Mouse (Mus musculus) MEL (cell line): ENCODE data around the gene Mroh9. TPM values are rescaled to one million over a fixed set of nuclear protein-coding genes. Genes with fewer than 3 reads are reported as not detected.

Experiments used
- DNase-seq: peaks from one replicate; pipeline ENCODE4 v3.0.0; 2011; ENCODE audit warnings: low read depth, low spot score
- H3K27ac ChIP-seq: 2 replicates; pipeline ENCODE4 v1.5.1; 2012; ENCODE audit warnings: low read depth, mild to moderate bottlenecking, control low read depth, low read length, moderate library complexity; ENCODE audit not compliant: control insufficient read depth
- H3K27me3 ChIP-seq, 2 experiments: fragments of 150-350 bp in 1 of 2; sonication (generic) in 1 of 2; 2 replicates each; pipeline ENCODE4 v1.6.1; 2012; ENCODE audit warnings: low read length in 2 of 2, mild to moderate bottlenecking in 2 of 2, improper control_type of control experiment in 1 of 2, moderate library complexity in 1 of 2; ENCODE audit not compliant: insufficient read depth in 2 of 2, control insufficient read depth in 1 of 2
- H3K36me3 ChIP-seq, 2 experiments: 2 replicates each; pipeline ENCODE4 v1.6.1; 2012 to 2014; ENCODE audit warnings: low read length in 2 of 2, improper control_type of control experiment in 1 of 2, inconsistent platforms in 1 of 2, mild to moderate bottlenecking in 1 of 2; ENCODE audit not compliant: insufficient read depth in 2 of 2, control insufficient read depth in 1 of 2
- H3K4me1 ChIP-seq, 2 experiments: fragments of 150-350 bp in 1 of 2; sonication (generic) in 1 of 2; 2 replicates each; pipeline ENCODE4 v1.6.1; 2012; ENCODE audit warnings: low read length in 2 of 2, improper control_type of control experiment in 1 of 2, mild to moderate bottlenecking in 1 of 2; ENCODE audit not compliant: insufficient read depth in 2 of 2, control insufficient read depth in 1 of 2
- H3K4me3 ChIP-seq, 2 experiments: fragments of 150-350 bp in 1 of 2; sonication (generic) in 1 of 2; 2 replicates each; pipeline ENCODE4 v1.5.1; 2012; ENCODE audit warnings: low read depth in 2 of 2, low read length in 2 of 2, mild to moderate bottlenecking in 2 of 2, moderate library complexity in 2 of 2, control low read depth in 1 of 2, improper control_type of control experiment in 1 of 2; ENCODE audit not compliant: control insufficient read depth in 1 of 2, insufficient read depth in 1 of 2
- H3K79me2 ChIP-seq: 2 replicates; pipeline ENCODE4 v1.6.1; 2012; ENCODE audit warnings: mild to moderate bottlenecking, low read length, moderate library complexity; ENCODE audit not compliant: control insufficient read depth, poor library complexity, insufficient read depth
- H3K9ac ChIP-seq: 2 replicates; pipeline ENCODE4 v1.6.1; 2012; ENCODE audit warnings: low read depth, mild to moderate bottlenecking, control low read depth, low read length, moderate library complexity; ENCODE audit not compliant: control insufficient read depth, poor library complexity, severe bottlenecking
- H3K9me3 ChIP-seq: fragments of 150-350 bp; sonication (generic); replicated peaks from 2 replicates; pipeline ENCODE4 v1.6.1; 2012; ENCODE audit warnings: mild to moderate bottlenecking, low read length, improper control_type of control experiment, moderate library complexity; ENCODE audit not compliant: insufficient read depth
- CHD1 ChIP-seq: IDR thresholded peaks from 2 replicates; pipeline ENCODE4 v1.6.1; 2012; ENCODE audit warnings: low read depth, mild to moderate bottlenecking, inconsistent platforms, low read length, improper control_type of control experiment
- CHD2 ChIP-seq: IDR thresholded peaks from 2 replicates; pipeline ENCODE4 v1.6.1; 2011; ENCODE audit warnings: low read length, improper control_type of control experiment
- E2F4 ChIP-seq: IDR thresholded peaks from 2 replicates; pipeline ENCODE4 v1.6.1; 2011; ENCODE audit warnings: low read depth, low read length, improper control_type of control experiment, borderline replicate concordance
- EP300 ChIP-seq, 2 experiments: IDR thresholded peaks; 2 replicates each; pipeline ENCODE4 v1.6.1; 2011; ENCODE audit warnings: improper control_type of control experiment in 2 of 2, low read length in 2 of 2, low read depth in 1 of 2, mild to moderate bottlenecking in 1 of 2
- GATA1 ChIP-seq: IDR thresholded peaks from 2 replicates; pipeline ENCODE4 v1.6.1; 2011; ENCODE audit warnings: low read depth, low read length, improper control_type of control experiment
- JUND ChIP-seq: IDR thresholded peaks from 2 replicates; pipeline ENCODE4 v1.6.1; 2011; ENCODE audit warnings: low read depth, mild to moderate bottlenecking, improper control_type of control experiment, low read length
- MAX ChIP-seq: IDR thresholded peaks from 2 replicates; pipeline ENCODE4 v1.6.1; 2011; ENCODE audit warnings: low read length, improper control_type of control experiment
- MYB ChIP-seq: IDR thresholded peaks from 2 replicates; pipeline ENCODE4 v1.6.1; 2011; ENCODE audit warnings: mild to moderate bottlenecking, low read depth, low read length, improper control_type of control experiment
- MYC ChIP-seq: IDR thresholded peaks from 2 replicates; pipeline ENCODE4 v1.6.1; 2011; ENCODE audit warnings: low read depth, mild to moderate bottlenecking, low read length, improper control_type of control experiment, moderate library complexity
- NELFE ChIP-seq: IDR thresholded peaks from 2 replicates; pipeline ENCODE4 v1.6.1; 2011; ENCODE audit warnings: low read depth, low read length, improper control_type of control experiment
- POLR2AphosphoS2 ChIP-seq: IDR thresholded peaks from 2 replicates; pipeline ENCODE4 v1.6.1; 2011; ENCODE audit warnings: low read length, improper control_type of control experiment
- RAD21 ChIP-seq: IDR thresholded peaks from 2 replicates; pipeline ENCODE4 v1.6.1; 2011; ENCODE audit warnings: mild to moderate bottlenecking, low read depth, low read length, improper control_type of control experiment
- SIN3A ChIP-seq: IDR thresholded peaks from 2 replicates; pipeline ENCODE4 v1.6.1; 2012; ENCODE audit warnings: low read length, improper control_type of control experiment, inconsistent platforms
- TBP ChIP-seq: IDR thresholded peaks from 2 replicates; pipeline ENCODE4 v1.8.0; 2011; ENCODE audit warnings: low read depth, low read length, improper control_type of control experiment
- TCF12 ChIP-seq: IDR thresholded peaks from 2 replicates; pipeline ENCODE4 v1.6.1; 2014; ENCODE audit warnings: low read depth, mild to moderate bottlenecking, inconsistent platforms, low read length, improper control_type of control experiment, moderate library complexity
- UBTF ChIP-seq: IDR thresholded peaks from 2 replicates; pipeline ENCODE4 v1.6.1; 2012; ENCODE audit warnings: low read depth, mild to moderate bottlenecking, inconsistent platforms, low read length, improper control_type of control experiment, moderate library complexity, borderline replicate concordance; ENCODE audit not compliant: insufficient read depth
- USF2 ChIP-seq, 2 experiments: IDR thresholded peaks; 2 replicates each; pipeline ENCODE4 v1.6.1; 2011 to 2012; ENCODE audit warnings: improper control_type of control experiment in 2 of 2, low read length in 2 of 2, borderline replicate concordance in 1 of 2, inconsistent platforms in 1 of 2, low read depth in 1 of 2, mild to moderate bottlenecking in 1 of 2; ENCODE audit not compliant: insufficient read depth in 1 of 2
- ZC3H11A ChIP-seq: IDR thresholded peaks from 2 replicates; pipeline ENCODE4 v1.6.1; 2012; ENCODE audit warnings: low read depth, mild to moderate bottlenecking, inconsistent platforms, low read length, improper control_type of control experiment
- ZNF384 ChIP-seq: IDR thresholded peaks from 2 replicates; pipeline ENCODE4 v1.6.1; 2012; ENCODE audit warnings: low read depth, mild to moderate bottlenecking, inconsistent platforms, low read length, improper control_type of control experiment
- polyA plus RNA-seq, 2 experiments: library from polyadenylated mRNA; stranded (reverse) in 1 of 2; unstranded in 1 of 2; fragments of >175 nt in 1 of 2; fragments of >200 nt in 1 of 2; gene quantifications; 2 replicates each; pipeline versions ENCODE4 v1.2.1 to v1.2.4; 2012; ENCODE audit warnings: low replicate concordance in 2 of 2, low read depth in 1 of 2; ENCODE audit not compliant: insufficient read length in 2 of 2, insufficient read depth in 1 of 2, missing spikeins in 1 of 2
- total RNA-seq: library from RNA; depleted of rRNA; stranded (reverse); fragments of 300-350 nt; gene quantifications from 2 replicates; pipeline ENCODE4 v1.2.3, GENCODE M21; 2012

Gene Mroh9
- total and polyA plus RNA-seq, 3 experiments, result not detected

DNA sequence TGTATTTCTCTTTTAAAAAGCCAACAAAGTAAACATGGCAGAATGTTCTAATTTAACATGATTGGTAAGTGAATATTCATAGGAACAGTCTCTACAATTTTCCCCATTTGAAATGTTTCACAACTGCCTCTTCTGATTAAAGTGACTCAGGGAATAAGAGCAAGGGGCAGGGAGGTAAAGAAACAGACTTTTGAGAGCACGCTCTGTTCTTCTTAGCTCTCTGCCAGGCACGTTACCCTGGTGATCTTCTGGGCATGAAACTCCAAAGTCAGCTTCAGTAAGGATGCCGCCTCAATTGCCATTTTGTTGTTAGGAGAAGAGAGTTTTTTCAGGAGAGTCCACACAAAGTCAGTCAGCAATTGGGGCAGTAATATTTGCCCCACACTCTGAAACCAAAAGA, 25.1 kb downstream of the Mroh9 start:
- H3K9ac ChIP-seq, result no peak overlapping the region
- no peaks in the 10 kb centered on the region for H3K4me1 ChIP-seq
- H3K36me3 ChIP-seq, result no peaks in the 10 kb centered on the region
- H3K79me2 ChIP-seq, result no peaks in the 10 kb centered on the region
- no peak for TF ChIP-seq MYB
- DNase-seq, result no peak
- no peaks in the 10 kb centered on the region for H3K9me3 ChIP-seq
- no peak overlapping the region for H3K27ac ChIP-seq
- H3K27me3 ChIP-seq, result no peaks in the 10 kb centered on the region
- no peak overlapping the region for H3K4me3 ChIP-seq

DNA sequence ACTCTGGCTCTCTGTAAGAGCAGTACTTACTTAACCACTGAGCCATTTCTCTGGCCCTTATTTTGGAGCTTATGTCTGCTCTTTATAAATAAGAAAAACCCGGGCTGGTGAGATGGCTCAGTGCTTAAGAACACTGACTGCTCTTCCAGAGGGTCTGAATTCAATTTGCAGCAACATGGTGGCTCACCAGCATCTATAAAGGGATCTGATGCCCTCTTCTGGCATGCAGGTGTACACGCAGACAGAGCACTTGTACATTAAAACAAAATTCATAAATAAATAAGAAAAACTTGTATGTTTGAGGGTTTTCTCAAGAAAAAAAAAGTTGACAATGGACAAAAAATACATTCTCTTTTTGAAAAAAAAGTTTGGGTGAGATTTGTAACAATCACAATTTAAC, 28.1 kb downstream of the Mroh9 start:
- TF ChIP-seq CHD2, result no peak
- no peak for TF ChIP-seq TBP
- TF ChIP-seq ZNF384, result no peak
- no peak for TF ChIP-seq MAX
- TF ChIP-seq ZC3H11A, result no peak
- no peak for TF ChIP-seq EP300 (IDR thresholded peaks at IDR 0.05; ENCODE audit: low read depth in 1 of 2, low read length in 2 of 2)
- no peak for TF ChIP-seq POLR2AphosphoS2
- no peak for TF ChIP-seq E2F4
- no peak for TF ChIP-seq CHD1
- TF ChIP-seq GATA1, result no peak
- TF ChIP-seq JUND, result no peak
- no peak for TF ChIP-seq MYC
- no peak for TF ChIP-seq UBTF
- TF ChIP-seq TCF12, result no peak
- H3K4me1 ChIP-seq, result no peaks in the 10 kb centered on the region
- H3K27ac ChIP-seq, result no peak overlapping the region
- no peaks in the 10 kb centered on the region for H3K79me2 ChIP-seq
- no peak for DNase-seq
- no peaks in the 10 kb centered on the region for H3K9me3 ChIP-seq
- H3K4me3 ChIP-seq, result no peak overlapping the region
- H3K36me3 ChIP-seq, result no peaks in the 10 kb centered on the region
- no peak overlapping the region for H3K9ac ChIP-seq
- no peaks in the 10 kb centered on the region for H3K27me3 ChIP-seq

DNA sequence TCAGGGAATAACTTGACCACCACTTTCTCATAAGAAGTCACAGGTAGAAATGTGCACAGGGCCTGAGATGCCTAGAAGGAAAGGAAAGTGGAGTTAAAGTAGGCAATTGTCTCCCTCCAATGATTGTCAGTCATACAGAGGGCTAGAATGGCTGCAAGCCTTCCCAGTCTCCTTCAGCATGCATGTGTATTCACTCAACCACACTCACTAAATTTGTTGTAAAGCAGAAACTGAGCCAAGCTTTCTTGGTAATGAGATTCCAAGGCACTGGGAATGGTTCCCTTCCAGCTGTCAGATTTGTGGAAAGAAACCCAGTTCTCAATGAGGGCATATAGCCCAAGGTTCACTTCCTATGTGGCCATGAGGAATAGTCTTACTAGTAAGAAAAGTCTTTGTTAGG, 29.8 kb downstream of the Mroh9 start:
- H3K27ac ChIP-seq, result no peak overlapping the region
- DNase-seq, result no peak
- H3K9me3 ChIP-seq, result no peaks in the 10 kb centered on the region
- H3K4me3 ChIP-seq, result no peak overlapping the region
- no peak for TF ChIP-seq TCF12
- TF ChIP-seq RAD21, result no peak
- no peak for TF ChIP-seq NELFE
- no peak for TF ChIP-seq USF2 (IDR thresholded peaks at IDR 0.05; ENCODE audit: borderline replicate concordance in 1 of 2, insufficient read depth in 1 of 2, low read depth in 1 of 2, low read length in 2 of 2)
- no peak for TF ChIP-seq SIN3A
- no peak overlapping the region for H3K9ac ChIP-seq
- H3K4me1 ChIP-seq, result no peaks in the 10 kb centered on the region
- no peaks in the 10 kb centered on the region for H3K79me2 ChIP-seq
- no peaks in the 10 kb centered on the region for H3K27me3 ChIP-seq
- H3K36me3 ChIP-seq, result no peaks in the 10 kb centered on the region
